Mouse (Mus musculus): ENCODE measurements at regions not wholly inside any gene's neighbourhood (a gene's known extent, or its start where the extent isn't known, plus 50 kb on each side); places are given as distances from the start of the nearest gene placed in this dataset.
"Not testable (repeated sequence)": the region's sequence is repeated elsewhere in the genome, so short reads cannot be mapped to it uniquely, and the experiment has no call there.

DNA sequence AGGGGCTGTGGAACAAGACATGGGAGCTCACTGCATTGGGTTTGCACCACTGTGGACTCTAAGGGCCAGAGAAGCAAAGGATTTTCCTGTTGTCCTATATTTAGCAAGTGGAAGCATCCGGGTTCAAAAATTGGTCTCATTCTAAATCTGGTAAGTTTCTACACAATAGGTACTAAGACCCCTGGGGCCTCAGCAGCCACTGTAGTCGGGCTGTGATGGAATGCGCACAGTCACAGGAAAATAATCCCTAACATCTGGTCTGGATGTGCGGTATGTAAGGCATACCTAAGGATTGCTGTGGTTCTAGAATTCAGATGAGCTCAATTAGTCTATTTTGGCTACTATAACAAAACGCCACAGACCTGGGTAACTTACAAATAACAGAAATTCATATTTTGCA, 74.4 kb upstream of the Spata13 start:
- Histone ChIP-seq H3K36me3 (no peaks in the 10 kb centered on the region), H3K4me1 (0 out of 2 replicates have a peak, but pooled peaks cover 4% of the 10 kb centered on the region), H3K9me3 (no peaks in the 10 kb centered on the region), H3K4me3 (no peak overlapping the region), H3K27ac (no peak overlapping the region), H3K27me3 (ENCODE audit: insufficient read depth, poor library complexity, severe bottlenecking) (peaks cover 4% of the 10 kb centered on the region; the same call in 1 of the 2 replicates)
- no peak for DNase-seq (ENCODE audit: low spot score)
- WGBS, result 73% methylated on average over 5 of the region's 5 CpGs

DNA sequence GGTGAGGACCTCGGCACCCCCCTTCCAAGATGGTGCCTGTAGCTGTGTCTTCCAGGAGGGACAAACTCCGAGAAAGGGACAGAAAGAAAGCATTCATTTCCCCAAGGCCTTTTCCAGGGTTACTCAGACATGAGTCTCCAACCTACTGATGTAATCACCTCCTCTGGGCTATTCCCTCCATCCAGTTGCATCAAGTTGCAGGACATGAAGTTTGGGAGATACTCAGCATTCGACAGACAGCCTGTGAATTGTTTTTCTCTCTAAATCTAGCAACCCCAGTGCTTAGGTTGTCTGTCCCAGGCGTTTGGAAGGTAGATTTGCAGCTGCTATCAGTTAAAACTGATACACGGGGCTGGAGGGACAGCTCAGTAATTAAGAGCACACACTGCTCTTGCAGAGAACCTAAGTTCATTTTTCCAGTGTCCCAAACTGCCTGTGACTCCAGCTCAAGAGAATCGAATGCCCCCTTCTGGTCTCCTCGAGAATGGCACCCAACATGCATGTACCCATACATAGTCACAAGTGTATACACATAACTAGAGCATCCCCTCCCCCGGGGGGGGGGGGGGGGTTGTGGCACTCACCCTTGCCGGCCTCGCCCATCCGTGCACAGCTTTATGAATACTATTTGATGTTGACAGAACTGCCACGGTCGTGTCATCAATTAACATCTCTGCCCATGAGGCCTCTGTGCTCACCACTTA, 73.8 kb upstream of the Spata13 start:
- no peaks in the 10 kb centered on the region; the same call in 1 of the 2 replicates for H3K27me3 ChIP-seq (ENCODE audit: insufficient read depth, poor library complexity, severe bottlenecking)
- DNase-seq (ENCODE audit: low spot score), result no peak
- 78% methylated on average over 13 of the region's 13 CpGs for WGBS

DNA sequence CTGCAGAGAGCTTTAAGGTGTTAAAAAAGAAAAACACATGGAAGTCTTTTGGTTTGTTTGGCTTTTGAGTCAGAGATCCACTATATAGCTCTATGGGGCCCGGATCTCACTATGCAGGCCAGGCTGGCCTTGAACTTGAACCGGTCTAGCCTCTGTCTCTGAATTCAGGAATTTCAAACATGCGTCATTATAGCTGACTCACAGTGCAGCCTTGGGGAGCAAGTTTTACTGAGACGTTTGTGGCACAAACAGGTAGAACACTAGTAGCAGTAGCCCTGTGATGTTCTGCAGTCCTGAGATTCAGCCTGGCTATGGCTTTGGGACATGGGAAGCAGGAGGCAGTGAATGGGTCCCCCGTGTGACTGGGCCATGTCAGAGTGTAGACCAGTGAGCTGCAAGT, 57.5 kb upstream of the Spata13 start:
- WGBS, result 75% methylated on average over 5 of the region's 5 CpGs
- H3K27ac ChIP-seq, result no peak overlapping the region
- H3K27me3 ChIP-seq (ENCODE audit: insufficient read depth, poor library complexity, severe bottlenecking), result no peaks in the 10 kb centered on the region
- no peaks in the 10 kb centered on the region for H3K4me1 ChIP-seq
- no peaks in the 10 kb centered on the region for H3K36me3 ChIP-seq
- DNase-seq (ENCODE audit: low spot score), result no peak
- H3K4me3 ChIP-seq, result no peak overlapping the region
- H3K9me3 ChIP-seq, result no peaks in the 10 kb centered on the region

More for the DNA sequence above, 73.8 kb upstream of the Spata13 start:
- no peak overlapping the region for H3K27ac ChIP-seq
- H3K36me3 ChIP-seq, result no peaks in the 10 kb centered on the region
- no peaks in the 10 kb centered on the region for H3K9me3 ChIP-seq
- no peaks in the 10 kb centered on the region for H3K4me1 ChIP-seq
- H3K4me3 ChIP-seq, result no peak overlapping the region

DNA sequence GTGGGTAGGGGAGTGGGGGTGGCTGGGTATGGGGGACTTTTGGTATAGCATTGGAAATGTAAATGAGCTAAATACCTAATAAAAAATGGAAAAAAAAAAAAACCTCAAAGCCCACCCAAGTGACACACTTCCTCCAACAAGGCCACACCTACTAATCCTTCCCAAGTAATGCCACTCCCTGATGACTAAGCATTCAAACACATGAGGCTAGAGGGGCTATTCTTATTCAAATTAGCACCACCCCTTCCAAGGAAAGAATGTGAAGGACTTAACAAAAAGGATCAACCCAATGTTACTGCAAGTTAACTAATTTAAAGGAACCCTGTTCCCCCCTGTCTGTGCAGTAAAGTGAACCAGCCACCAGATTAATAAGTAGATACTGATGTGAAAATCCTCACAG, 53.7 kb upstream of the Spata13 start:
- H3K36me3 ChIP-seq; H3K4me3 ChIP-seq; H3K9me3 ChIP-seq; H3K27me3 ChIP-seq (ENCODE audit: insufficient read depth, poor library complexity, severe bottlenecking); H3K27ac ChIP-seq; DNase-seq (ENCODE audit: low spot score); H3K4me1 ChIP-seq: not testable (repeated sequence)
